Mouse (Mus musculus): ENCODE data around the gene Akap7. TPM values are rescaled to one million over a fixed set of nuclear protein-coding genes. Genes with fewer than 3 reads are reported as not detected.
"Not testable (repeated sequence)": the region's sequence is repeated elsewhere in the genome, so short reads cannot be mapped to it uniquely, and the experiment has no call there.

Akap7 gene
- polyA plus RNA-seq, 1 experiment from 2014 or later, result 14.5 TPM

DNA sequence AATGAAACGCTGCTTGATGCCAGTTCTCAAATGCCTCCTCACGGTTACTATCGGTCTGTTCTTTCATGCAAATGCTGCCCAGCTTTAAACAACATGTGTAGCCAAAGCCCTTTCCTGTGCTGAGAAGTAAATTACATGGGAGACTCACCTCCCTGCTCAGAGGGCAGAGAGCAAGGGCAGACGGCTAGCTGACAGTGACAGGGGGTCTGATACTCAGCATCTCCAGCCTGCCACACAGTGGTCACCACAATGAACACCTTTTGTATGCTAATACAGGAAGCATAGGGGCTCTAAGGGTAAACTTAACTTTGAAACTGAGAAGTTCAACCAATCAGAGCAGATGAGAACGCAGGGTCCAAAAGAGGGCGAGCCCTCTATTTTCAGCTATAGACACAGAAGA lies 99.8 kb downstream of the Akap7 start:
- H3K27me3 ChIP-seq, result no peaks in the 10 kb centered on the region
- 43% methylated on average over 6 of the region's 6 CpGs for WGBS
- no peak overlapping the region for H3K4me2 ChIP-seq
- H3K36me3 ChIP-seq (ENCODE audit: poor library complexity, severe bottlenecking), result no peaks in the 10 kb centered on the region
- no peak for ATAC-seq
- H3K9ac ChIP-seq, result no peak overlapping the region
- no peaks in the 10 kb centered on the region for H3K4me1 ChIP-seq
- no peaks in the 10 kb centered on the region for H3K9me3 ChIP-seq (replicated peaks)
- H3K4me3 ChIP-seq, result no peak overlapping the region
- no peak overlapping the region for H3K27ac ChIP-seq

DNA sequence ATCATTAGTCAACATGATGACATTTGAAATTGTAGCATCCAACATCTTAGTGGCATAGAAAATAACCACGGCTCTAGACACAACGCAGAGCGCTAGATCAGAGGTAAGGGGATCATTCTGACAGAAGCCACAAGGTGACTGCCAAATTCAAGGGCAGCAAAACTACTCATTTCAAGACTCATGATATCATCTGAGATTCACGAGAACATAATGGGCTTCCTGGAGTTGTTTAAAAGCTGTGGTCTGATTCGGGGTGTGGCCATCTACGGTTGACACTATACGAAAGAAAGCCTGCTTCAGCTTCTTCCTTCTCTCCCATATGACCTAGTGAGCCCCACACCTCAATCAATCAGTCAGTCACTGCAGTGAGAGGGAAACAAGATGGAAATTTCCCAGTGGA lies 107.0 kb downstream of the Akap7 start:
- Histone ChIP-seq H3K27ac (no peak overlapping the region), H3K9me3 (replicated peaks) (no peaks in the 10 kb centered on the region), H3K4me2 (peak overlapping the region; percentile 79), H3K4me3 (no peak overlapping the region), H3K27me3 (no peaks in the 10 kb centered on the region), H3K9ac (no peak overlapping the region), H3K36me3 (ENCODE audit: poor library complexity, severe bottlenecking) (no peaks in the 10 kb centered on the region), H3K4me1 (peaks cover 10% of the 10 kb centered on the region; the same call in 1 of the 2 replicates)
- 86% methylated on average over 7 of the region's 7 CpGs for WGBS
- no peak for ATAC-seq

DNA sequence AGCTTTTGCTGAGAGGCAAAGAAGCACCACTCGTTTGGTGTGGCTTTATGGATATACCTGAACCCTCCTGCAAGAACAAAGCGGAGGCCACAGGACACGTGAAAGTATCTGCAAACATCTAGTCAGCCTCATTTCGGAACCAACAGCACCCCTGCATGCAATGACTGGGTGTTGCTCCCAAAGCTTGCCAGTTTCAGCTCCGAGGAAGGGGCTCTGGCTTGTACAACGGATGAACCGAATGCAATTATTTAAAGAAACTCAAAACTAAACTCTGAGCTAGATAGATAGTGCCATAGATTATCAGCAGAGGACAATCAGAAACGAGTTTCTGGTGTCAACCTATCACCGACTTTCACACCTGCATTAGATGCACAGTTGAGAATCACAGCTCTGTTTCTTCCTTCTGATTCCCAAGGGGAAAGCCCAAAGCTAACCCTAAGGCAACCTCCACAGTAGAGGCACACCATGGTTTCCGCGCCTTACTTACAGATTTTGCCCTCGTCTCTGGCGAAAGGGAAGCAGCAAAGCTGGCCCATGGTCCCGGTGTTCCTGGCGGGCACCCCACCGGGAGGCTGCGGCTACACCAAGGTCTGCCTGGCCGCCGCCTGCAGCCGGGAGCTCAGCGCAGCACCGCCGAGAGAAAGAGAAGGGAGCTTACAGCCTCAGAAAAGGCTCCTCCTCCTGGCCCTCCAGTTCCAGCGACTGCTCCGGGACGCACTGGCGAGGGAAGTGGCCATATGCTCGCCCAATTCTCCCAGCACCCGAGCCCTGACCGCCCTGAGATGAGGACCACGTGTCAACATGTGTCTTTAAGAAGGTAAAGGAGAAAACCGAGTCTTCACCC lies 107.9 kb downstream of the Akap7 start:
- H3K27ac ChIP-seq, result peak overlapping the region; percentile 25; the same call in 1 of the 2 replicates

DNA sequence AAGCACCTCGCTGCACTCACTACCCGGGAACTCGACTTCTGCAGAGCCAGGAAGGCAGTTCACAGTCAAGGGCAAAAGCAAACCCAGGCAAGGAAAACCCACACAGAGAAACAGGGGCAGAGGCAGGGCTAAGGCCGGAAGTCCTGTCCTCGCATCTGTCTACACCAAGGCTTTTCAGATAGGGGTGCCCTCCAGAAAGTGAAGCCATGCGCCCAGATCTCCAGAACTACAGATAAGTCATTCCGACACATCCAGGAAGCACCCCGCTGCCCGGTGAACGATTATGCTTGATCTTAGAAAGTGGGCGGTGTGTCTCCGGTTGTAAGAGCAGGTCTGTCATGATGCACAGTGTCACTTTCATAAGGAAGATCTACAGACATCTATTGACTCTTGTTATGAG lies 109.1 kb downstream of the Akap7 start:
- no peak overlapping the region for H3K4me3 ChIP-seq
- peaks cover 10% of the 10 kb centered on the region; the same call in 1 of the 2 replicates for H3K4me1 ChIP-seq
- H3K27ac ChIP-seq, result no peak overlapping the region
- no peak for ATAC-seq
- H3K27me3 ChIP-seq, result no peaks in the 10 kb centered on the region
- no peaks in the 10 kb centered on the region for H3K36me3 ChIP-seq (ENCODE audit: poor library complexity, severe bottlenecking)
- 87% methylated on average over 12 of the region's 12 CpGs for WGBS
- H3K9me3 ChIP-seq (replicated peaks), result no peaks in the 10 kb centered on the region
- H3K9ac ChIP-seq, result no peak overlapping the region
- H3K4me2 ChIP-seq, result no peak overlapping the region

More for the DNA sequence above, 107.9 kb downstream of the Akap7 start:
- Histone ChIP-seq H3K27me3 (no peaks in the 10 kb centered on the region), H3K36me3 (ENCODE audit: poor library complexity, severe bottlenecking) (no peaks in the 10 kb centered on the region), H3K4me3 (peak overlapping the region; percentile 45), H3K9me3 (replicated peaks) (no peaks in the 10 kb centered on the region), H3K9ac (peak overlapping the region; percentile 71), H3K4me1 (peaks cover 10% of the 10 kb centered on the region; the same call in 1 of the 2 replicates), H3K4me2 (peak overlapping the region; percentile 79)
- peak; percentile 92 for ATAC-seq
- WGBS, result 17% methylated on average over 32 of the region's 32 CpGs

DNA sequence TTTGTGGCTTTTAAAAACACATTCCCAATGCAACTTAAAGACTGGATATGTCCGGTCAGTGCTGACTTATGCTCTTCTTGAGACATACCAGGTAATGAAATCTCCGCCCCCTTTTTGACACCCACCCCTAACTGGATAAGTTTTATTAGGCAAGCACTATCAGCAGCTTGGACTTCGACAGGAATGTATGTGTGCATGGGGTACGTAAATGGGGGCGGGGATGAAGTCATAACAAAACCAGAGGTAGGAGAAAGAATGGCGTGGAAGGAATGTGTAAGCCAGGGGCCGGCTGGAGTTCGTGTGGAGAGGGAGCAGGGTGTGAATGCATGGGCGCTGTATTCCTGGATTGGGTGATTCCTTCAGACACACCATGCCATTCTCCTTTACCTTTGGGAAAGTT lies 109.6 kb downstream of the Akap7 start:
- H3K9ac ChIP-seq, result no peak overlapping the region
- H3K4me1 ChIP-seq, result peaks cover 10% of the 10 kb centered on the region; the same call in 1 of the 2 replicates
- 79% methylated on average over 9 of the region's 9 CpGs for WGBS
- ATAC-seq, result no peak
- no peak overlapping the region for H3K4me2 ChIP-seq
- no peaks in the 10 kb centered on the region for H3K36me3 ChIP-seq (ENCODE audit: poor library complexity, severe bottlenecking)
- no peak overlapping the region for H3K27ac ChIP-seq
- H3K9me3 ChIP-seq (replicated peaks), result no peaks in the 10 kb centered on the region
- H3K4me3 ChIP-seq, result no peak overlapping the region
- H3K27me3 ChIP-seq, result no peaks in the 10 kb centered on the region

DNA sequence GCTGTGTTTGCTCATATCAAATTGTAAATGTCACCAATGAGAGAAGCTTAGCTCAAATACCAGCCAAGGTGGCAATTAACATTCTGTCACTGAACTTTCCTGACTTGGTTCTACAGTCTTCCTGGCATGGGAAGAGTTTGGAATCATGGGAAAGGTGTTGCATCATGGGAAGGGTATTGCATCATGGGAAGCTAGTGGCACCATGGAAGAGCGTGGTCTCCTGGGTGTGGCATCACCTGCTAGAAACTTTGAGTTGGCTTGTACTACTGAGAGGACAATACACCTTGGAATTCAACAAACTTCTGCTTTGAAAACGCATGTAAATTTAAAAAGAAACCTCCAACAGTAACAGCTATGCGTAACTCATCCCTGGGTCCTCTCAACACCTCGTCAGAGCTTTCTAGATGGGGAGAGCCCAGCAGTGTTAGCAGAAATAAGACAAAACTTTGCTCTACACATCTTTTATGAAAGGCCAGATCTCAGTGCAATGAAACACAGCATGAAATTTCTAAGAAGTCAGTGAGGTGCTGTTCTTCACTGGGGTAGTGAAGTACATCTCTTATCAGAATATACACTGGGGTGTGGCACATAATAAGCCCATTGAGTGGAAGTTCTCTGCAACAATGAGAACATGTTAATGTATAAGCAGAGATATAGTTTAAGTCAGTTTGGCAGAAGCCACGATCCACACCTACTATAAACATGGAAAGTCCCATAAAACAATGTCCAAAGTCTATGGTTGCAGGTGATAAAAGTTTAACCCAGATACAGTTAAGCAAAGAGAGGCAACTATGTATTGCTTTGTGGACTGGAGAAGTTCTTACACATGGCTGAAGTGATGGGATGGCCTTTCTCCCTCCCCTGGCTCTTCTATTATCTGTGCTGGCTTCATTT lies 115.2 kb downstream of the Akap7 start:
- no peaks in the 10 kb centered on the region for H3K4me1 ChIP-seq
- no peak overlapping the region for H3K4me2 ChIP-seq
- no peak overlapping the region for H3K9ac ChIP-seq
- no peaks in the 10 kb centered on the region for H3K27me3 ChIP-seq
- no peaks in the 10 kb centered on the region for H3K9me3 ChIP-seq (replicated peaks)
- H3K36me3 ChIP-seq (ENCODE audit: poor library complexity, severe bottlenecking), result no peaks in the 10 kb centered on the region
- 91% methylated on average over 5 of the region's 5 CpGs for WGBS
- no peak overlapping the region for H3K27ac ChIP-seq
- ATAC-seq, result no peak
- no peak overlapping the region for H3K4me3 ChIP-seq

DNA sequence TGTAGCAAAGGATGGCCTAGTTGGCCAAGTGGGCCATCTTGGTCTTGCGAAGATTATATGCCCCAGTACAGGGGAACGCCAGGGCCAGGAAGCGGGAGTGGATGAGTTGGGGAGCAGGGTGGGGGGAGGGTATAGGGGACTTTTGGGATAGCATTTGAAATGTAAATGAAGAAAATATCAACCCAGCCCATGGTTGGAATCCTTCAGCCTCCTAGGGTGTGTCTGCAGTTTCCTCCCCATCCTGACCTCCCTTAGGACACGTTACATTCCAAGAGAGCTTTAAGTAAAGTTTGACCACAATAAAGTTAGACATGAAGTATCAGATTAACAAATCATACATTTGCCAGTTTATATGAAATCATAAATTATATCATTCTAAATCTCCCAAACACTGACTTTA lies 116.5 kb downstream of the Akap7 start:
- Histone ChIP-seq H3K36me3 (ENCODE audit: poor library complexity, severe bottlenecking) (no peaks in the 10 kb centered on the region), H3K27ac (no peak overlapping the region), H3K9me3 (replicated peaks) (no peaks in the 10 kb centered on the region), H3K4me3 (no peak overlapping the region), H3K4me2 (no peak overlapping the region), H3K4me1 (no peaks in the 10 kb centered on the region), H3K9ac (no peak overlapping the region), H3K27me3 (no peaks in the 10 kb centered on the region)
- WGBS, result 91% methylated on average over 4 of the region's 4 CpGs
- no peak for ATAC-seq

DNA sequence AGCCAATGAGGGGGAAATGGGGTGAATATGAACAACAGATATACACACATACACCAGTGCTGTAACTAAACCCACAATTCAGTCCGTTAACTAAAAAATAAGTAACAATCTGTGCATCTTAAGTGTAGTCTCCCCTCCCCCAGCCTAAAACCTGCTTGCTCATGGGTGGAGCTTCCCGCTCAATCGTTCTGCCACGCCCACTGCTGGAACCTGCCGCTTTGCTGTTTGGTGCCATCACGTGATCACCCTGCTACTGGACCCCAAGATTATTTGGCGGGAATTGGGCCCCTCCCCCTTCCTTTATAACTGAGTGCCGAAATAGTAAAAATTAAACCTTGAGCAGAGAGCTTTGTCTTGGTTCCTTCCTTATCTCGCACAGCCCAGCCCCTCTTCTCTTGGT lies 121.4 kb downstream of the Akap7 start:
- H3K4me1 ChIP-seq; H3K4me2 ChIP-seq; H3K4me3 ChIP-seq; H3K9me3 ChIP-seq (replicated peaks); H3K27ac ChIP-seq; H3K36me3 ChIP-seq (ENCODE audit: poor library complexity, severe bottlenecking); ATAC-seq; H3K27me3 ChIP-seq; H3K9ac ChIP-seq: not testable (repeated sequence)
- 65% methylated on average over 9 of the region's 9 CpGs for WGBS

DNA sequence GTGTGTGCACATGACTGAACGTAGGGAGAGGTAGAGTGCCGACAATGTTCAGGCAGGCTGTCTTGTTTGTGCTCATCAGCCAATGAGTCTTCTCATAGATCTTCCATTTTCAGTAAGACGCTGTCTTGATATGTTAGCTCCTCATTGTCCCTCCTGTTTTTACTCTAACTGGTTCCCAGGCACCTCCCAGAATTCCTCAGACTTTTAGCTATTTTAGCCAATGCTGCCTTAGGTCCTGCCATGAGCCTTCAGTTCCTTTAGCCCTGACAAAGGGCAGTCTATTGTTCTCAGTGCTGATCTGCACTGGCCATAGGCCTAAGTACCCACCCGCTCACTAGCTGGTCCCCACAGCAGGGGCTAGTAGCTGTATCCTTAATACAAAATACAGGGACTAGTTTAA lies 122.0 kb downstream of the Akap7 start:
- Histone ChIP-seq H3K36me3 (ENCODE audit: poor library complexity, severe bottlenecking) (no peaks in the 10 kb centered on the region), H3K27ac (no peak overlapping the region), H3K4me2 (no peak overlapping the region), H3K27me3 (no peaks in the 10 kb centered on the region), H3K4me3 (no peak overlapping the region), H3K9me3 (replicated peaks) (no peaks in the 10 kb centered on the region), H3K4me1 (no peaks in the 10 kb centered on the region), H3K9ac (no peak overlapping the region)
- WGBS, result 90% methylated on average over 4 of the region's 4 CpGs
- no peak for ATAC-seq

DNA sequence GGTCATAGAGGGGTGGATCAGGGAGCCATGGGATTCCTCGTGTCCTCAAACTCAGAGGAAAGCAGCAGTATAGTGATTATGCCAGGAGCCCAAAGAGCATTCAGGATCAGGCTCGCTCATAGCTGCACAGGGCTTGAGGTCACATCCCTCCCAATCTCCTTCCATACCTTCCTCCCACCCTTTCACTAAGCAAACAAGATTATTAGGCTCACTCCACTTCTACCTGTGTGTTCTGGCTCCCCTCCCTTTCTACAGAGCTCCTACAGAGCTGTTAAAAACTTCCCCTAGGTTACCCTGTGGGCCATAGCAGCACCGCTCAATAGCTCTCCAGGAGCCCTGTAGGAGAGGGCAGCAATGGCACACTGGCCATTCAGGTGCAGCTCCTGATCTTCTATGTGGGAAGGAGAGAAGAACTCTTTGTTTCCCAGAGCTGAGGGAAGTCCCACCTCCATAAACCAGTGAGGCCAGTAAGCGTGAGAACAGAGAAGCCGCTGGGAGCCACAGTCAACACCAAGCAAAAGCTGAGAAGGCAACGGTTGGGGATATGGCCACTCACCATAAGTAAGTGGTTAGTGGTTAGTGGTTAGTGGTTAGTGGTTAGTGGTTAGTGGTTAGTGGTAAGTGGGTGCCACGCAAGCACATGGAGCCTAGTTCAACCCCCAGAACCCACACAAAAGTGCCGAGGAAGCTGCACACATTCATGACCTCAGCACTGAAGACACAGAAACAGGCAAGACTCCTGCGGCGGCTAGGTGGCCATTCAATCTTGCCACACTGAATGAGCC lies 122.7 kb downstream of the Akap7 start:
- no peak for ATAC-seq
- 85% methylated on average over 10 of the region's 10 CpGs for WGBS
- no peak overlapping the region for H3K9ac ChIP-seq
- no peaks in the 10 kb centered on the region for H3K27me3 ChIP-seq
- H3K36me3 ChIP-seq (ENCODE audit: poor library complexity, severe bottlenecking), result no peaks in the 10 kb centered on the region
- no peaks in the 10 kb centered on the region for H3K9me3 ChIP-seq (replicated peaks)
- no peaks in the 10 kb centered on the region for H3K4me1 ChIP-seq
- H3K4me2 ChIP-seq, result no peak overlapping the region
- H3K4me3 ChIP-seq, result no peak overlapping the region
- no peak overlapping the region for H3K27ac ChIP-seq

DNA sequence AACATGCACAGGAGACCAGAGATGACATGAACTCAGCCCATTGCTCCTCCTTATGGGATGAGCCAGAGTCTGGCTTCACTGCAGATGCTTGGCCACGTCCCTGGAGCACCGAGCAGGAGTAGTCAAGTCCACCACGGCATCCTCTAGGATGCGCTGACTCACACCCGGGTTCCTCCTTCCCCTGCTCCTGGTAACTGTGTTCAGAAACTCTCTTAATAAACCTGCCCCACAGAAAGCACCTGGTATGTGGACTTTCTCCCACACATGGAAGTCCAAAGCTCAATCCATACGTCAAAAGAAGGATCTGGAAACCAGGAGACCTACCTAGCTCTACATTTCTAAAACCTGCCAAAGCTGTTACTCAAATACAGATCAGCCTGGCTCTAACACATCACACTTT lies 124.4 kb downstream of the Akap7 start:
- Histone ChIP-seq H3K9ac (no peak overlapping the region), H3K9me3 (replicated peaks) (no peaks in the 10 kb centered on the region), H3K36me3 (ENCODE audit: poor library complexity, severe bottlenecking) (no peaks in the 10 kb centered on the region), H3K4me2 (no peak overlapping the region), H3K4me3 (no peak overlapping the region), H3K4me1 (no peaks in the 10 kb centered on the region), H3K27me3 (no peaks in the 10 kb centered on the region), H3K27ac (no peak overlapping the region)
- WGBS, result 97% methylated on average over 6 of the region's 6 CpGs
- no peak for ATAC-seq

DNA sequence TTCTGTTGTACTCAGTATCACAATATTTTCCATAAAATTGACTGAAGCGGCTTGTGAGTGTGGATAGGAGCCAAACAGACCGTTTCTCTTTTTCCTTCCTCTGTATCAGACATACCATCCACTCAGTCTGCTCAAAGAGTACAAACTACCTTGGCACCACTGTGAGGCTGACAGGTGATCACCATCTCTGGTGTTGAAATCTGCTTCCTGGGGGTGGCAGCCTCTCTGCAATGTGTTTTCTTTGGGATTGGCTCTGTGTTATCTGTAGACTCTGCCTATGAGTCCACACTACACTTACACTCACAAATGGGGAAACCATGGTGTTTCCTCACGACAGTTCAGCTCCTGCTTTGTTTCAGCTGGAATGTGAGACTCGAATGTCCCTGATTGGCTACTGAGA lies 128.6 kb downstream of the Akap7 start:
- H3K4me2 ChIP-seq, result no peak overlapping the region
- ATAC-seq, result no peak
- no peaks in the 10 kb centered on the region for H3K27me3 ChIP-seq
- no peaks in the 10 kb centered on the region for H3K36me3 ChIP-seq (ENCODE audit: poor library complexity, severe bottlenecking)
- H3K9ac ChIP-seq, result no peak overlapping the region
- no peaks in the 10 kb centered on the region for H3K4me1 ChIP-seq
- H3K27ac ChIP-seq, result no peak overlapping the region
- no peaks in the 10 kb centered on the region for H3K9me3 ChIP-seq (replicated peaks)
- 80% methylated on average over 4 of the region's 4 CpGs for WGBS
- no peak overlapping the region for H3K4me3 ChIP-seq
